19 mouse cellular contexts compared by ENCODE assay signal in genomic region chr9:43145196-43145595, GRCm38 (mm10). TPM values are rescaled to one million over a fixed set of nuclear protein-coding genes. Genes with fewer than 3 reads are reported as not detected.
DNase-seq lines count a peak whose midpoint lies in the region.
"Had no signal": no experiment of that assay in that cellular context is flagged by ENCODE, and none has a peak within 500 bp of the region (broad histone marks: within the 10 kb centered on the region; RNA-seq: fewer than 3 reads in every experiment).

No protein-coding gene starts in this region.

- intact Hi-C loops in left cerebral cortex, postnatal 25 days (cut with DNase I) = no loop called here

- DNase-seq in 3134 (ENCODE audit: extremely low read depth, insufficient read length, low spot score) = peak; percentile 14
- DNase-seq in 3T3-L1 (ENCODE audit: low read depth, low spot score) = peak; percentile 86
- peak; percentile 62 for DNase-seq in NIH3T3 (ENCODE audit: low read depth)
- no peak for DNase-seq in ovary, adult 18-20 months (ENCODE audit: low spot score)
- DNase-seq in spleen, postnatal 4 days (ENCODE audit: low spot score in 2 of 2) = no peak
- DNase-seq in left cerebral cortex, postnatal 25 days (ENCODE audit: low spot score in 2 of 2) = no peak
- DNase-seq: adrenal gland, adult 2 months; adrenal gland, adult 8-10 months; adrenal gland, postnatal 10 days; adrenal gland, postnatal 14 days; adrenal gland, postnatal 25 days; adrenal gland, postnatal 36 days; B cell, adult 2 months; cerebellum, adult 11 months; cerebellum, adult 11-12 months; cerebellum, adult 18-20 months; cerebellum, adult 2 months; cerebellum, adult 8-10 months; cerebellum, adult 9-10 months had no signal

RNA-seq across cellular contexts. Expression of gene Tmem136, which starts 28.8 kb away (rescaled TPM):
- total RNA-seq in left cerebral cortex, postnatal 25 days (2021) = 10 to 100 TPM; 17.0 to 19.0 TPM

RNA-seq across cellular contexts. Expression of gene Arhgef12, which starts 38.2 kb away (rescaled TPM):
- total RNA-seq in left cerebral cortex, postnatal 25 days (2021) = 100 to 1,000 TPM; 149 to 163 TPM

Comparison
In these comparisons a context has a peak if more than half of its experiments do, and no peak if none do; other contexts are left out.
1. DNase-seq: peak in 3134 (single experiment), 3T3-L1 (single experiment) and NIH3T3 (single experiment); none in ovary, adult 18-20 months (single experiment), spleen, postnatal 4 days (0 of 2) and left cerebral cortex, postnatal 25 days (0 of 2).